Mouse (Mus musculus) kidney, adult 2 months (tissue): ENCODE measurements around the gene Hcrt. TPM values are rescaled to one million over a fixed set of nuclear protein-coding genes. Genes with fewer than 3 reads are reported as not detected.

Source experiments
- DNase-seq: peaks from one replicate; pipeline ENCODE4 v3.0.0; 2021
- H3K27ac ChIP-seq: fragments of 200-500 bp; 2 replicates; pipeline ENCODE4 v1.5.1; 2012; ENCODE audit warnings: low read depth, low read length, control low read depth, inconsistent platforms; ENCODE audit not compliant: insufficient read depth
- H3K27me3 ChIP-seq: fragments of 200-500 bp; replicated peaks from 2 replicates; pipeline ENCODE4 v1.6.1; 2012; ENCODE audit warnings: mild to moderate bottlenecking, moderate library complexity, low read length, inconsistent platforms; ENCODE audit not compliant: control insufficient read depth, insufficient read depth
- H3K36me3 ChIP-seq: fragments of 200-500 bp; 2 replicates; pipeline ENCODE4 v1.6.1; 2012; ENCODE audit warnings: mild to moderate bottlenecking, moderate library complexity, low read length, inconsistent platforms; ENCODE audit not compliant: control insufficient read depth, insufficient read depth
- H3K4me1 ChIP-seq: fragments of 200-500 bp; 2 replicates; pipeline ENCODE4 v1.6.1; 2011; ENCODE audit warnings: low read length; ENCODE audit not compliant: control insufficient read depth, insufficient read depth
- H3K4me3 ChIP-seq: fragments of 200-500 bp; 2 replicates; pipeline ENCODE4 v1.5.1; 2011; ENCODE audit warnings: mild to moderate bottlenecking, low read depth, low read length, control low read depth; ENCODE audit not compliant: insufficient read depth
- CTCF ChIP-seq: fragments of 200-500 bp; conservative IDR thresholded peaks from 2 replicates; pipeline ENCODE4 v1.5.1; 2011; ENCODE audit warnings: low read depth, mild to moderate bottlenecking, control low read depth, low read length, moderate library complexity, mixed read lengths; ENCODE audit not compliant: insufficient read depth, insufficient read length
- POLR2A ChIP-seq: fragments of 200-500 bp; IDR thresholded peaks from one replicate; pipeline ENCODE4 v1.6.1; 2011; ENCODE audit warnings: low read depth, low read length, control low read depth
- WGBS: fragments of 180-500 bp; shearing (Covaris S2); methylation state at CpG from one replicate; pipeline ENCODE4 v1.1.7; 2018; 5-methylcytosine and 5-hydroxymethylcytosine counted together
- polyA plus RNA-seq: library from polyadenylated mRNA; depleted of rRNA; stranded (reverse); fragments of >200 nt; gene quantifications from 2 replicates; pipeline ENCODE4 v1.2.3, GENCODE M21; 2012

Hcrt gene
- polyA plus RNA-seq, 1 experiment = not detected

DNA sequence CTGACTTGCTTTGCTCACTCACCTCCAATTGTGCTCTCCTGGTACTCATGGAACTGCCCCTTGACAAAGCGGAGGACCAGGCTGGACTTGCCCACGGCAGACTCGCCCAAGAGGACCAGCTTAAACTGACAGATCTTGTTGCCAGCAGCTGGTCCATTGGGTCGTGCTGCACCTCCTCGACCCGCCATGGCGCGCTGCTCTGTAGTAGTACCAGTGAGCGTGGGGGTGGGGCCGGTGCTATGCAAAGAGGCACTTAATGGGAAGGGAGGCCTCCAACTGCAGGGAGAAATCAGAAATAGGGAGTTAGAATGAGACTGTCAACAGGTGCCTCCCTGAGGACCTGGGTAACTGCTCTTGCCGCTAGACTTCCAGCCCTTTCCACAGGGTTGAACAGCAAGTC is 42.8 kb downstream of the Hcrt start:
- H3K27ac ChIP-seq = peak overlapping the region; percentile 86
- peaks cover 54% of the 10 kb centered on the region for H3K4me1 ChIP-seq
- H3K36me3 ChIP-seq = peaks cover 2% of the 10 kb centered on the region; the same call in 1 of the 2 replicates
- 72% methylated on average over 11 of the region's 11 CpGs for WGBS
- H3K27me3 ChIP-seq = no peaks in the 10 kb centered on the region
- no peak overlapping the region for H3K4me3 ChIP-seq
- TF ChIP-seq CTCF = no peak
- TF ChIP-seq POLR2A = no peak
- no peak for DNase-seq

DNA sequence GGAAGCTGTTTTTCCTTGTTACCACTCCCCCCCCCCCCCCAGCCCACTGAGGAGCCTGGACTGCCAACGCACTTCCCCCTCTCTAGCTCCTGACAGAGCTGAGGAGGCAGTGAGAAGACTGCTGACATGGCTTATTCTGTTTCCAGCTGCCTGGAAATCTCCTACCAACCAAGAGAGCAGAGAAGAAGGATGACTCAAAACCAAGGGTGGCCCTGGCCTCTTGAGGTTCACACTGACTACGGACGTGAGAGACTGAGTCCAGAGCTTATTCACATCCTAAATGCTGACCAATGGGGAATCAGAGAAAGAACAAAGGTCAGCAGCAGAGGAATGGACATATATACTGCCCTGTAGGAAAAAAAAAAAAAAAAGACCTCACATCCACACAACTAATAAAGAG is 43.4 kb downstream of the Hcrt start:
- TF ChIP-seq CTCF (no peak), POLR2A (no peak)
- 42% methylated on average over 3 of the region's 3 CpGs for WGBS
- DNase-seq = peak; percentile 73
- Histone ChIP-seq H3K36me3 (peaks cover 2% of the 10 kb centered on the region; the same call in 1 of the 2 replicates), H3K4me1 (peaks cover 49% of the 10 kb centered on the region), H3K4me3 (no peak overlapping the region), H3K27ac (peak overlapping the region; percentile 86), H3K27me3 (no peaks in the 10 kb centered on the region)

DNA sequence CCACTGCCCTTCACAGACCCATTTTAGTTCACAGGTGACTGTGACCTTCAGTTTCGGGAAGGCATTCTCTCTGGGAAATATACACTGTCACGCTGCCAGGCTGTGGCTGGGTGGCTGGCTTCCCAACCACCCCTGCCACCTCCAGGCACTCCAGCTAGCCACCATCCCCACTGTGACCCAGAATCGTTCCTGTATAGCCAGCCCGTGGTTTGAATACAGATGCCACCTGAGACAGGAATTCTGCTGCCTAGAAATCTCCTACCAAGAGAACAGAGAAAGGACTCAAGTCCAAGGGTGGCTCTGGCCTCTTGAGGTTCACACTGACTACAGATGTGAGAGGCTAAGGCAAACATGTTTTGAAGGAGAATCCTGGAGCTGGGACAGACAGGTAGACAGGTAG is 43.9 kb downstream of the Hcrt start:
- no peak for TF ChIP-seq POLR2A
- TF ChIP-seq CTCF = no peak
- peaks cover 46% of the 10 kb centered on the region for H3K4me1 ChIP-seq
- H3K4me3 ChIP-seq = no peak overlapping the region
- peak; percentile 74 for DNase-seq
- peak overlapping the region; percentile 73 for H3K27ac ChIP-seq
- H3K36me3 ChIP-seq = peaks cover 2% of the 10 kb centered on the region; the same call in 1 of the 2 replicates
- WGBS = 46% methylated on average over 4 of the region's 4 CpGs
- H3K27me3 ChIP-seq = no peaks in the 10 kb centered on the region

DNA sequence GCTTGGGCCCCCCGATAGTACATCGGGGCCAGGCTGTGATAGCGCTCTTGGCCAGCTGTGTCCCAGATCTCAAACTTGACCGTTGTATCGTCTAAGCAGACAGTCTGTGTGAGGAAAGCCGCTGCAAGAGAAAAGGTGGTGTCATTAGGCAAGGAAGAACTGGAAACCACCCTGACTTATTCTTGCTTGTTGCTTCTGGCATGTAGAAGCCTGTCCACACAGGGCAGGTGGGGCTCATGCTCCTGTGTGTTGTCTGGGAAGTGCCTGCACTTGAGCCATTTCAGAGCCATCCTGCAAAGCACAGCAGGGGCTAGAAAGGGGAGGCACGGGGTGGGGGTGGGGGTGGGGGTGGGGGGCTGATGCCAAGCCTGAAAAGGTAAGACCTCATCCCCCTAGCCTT is 44.3 kb downstream of the Hcrt start:
- peak overlapping the region; percentile 73 for H3K27ac ChIP-seq
- 89% methylated on average over 7 of the region's 7 CpGs for WGBS
- no peak overlapping the region for H3K4me3 ChIP-seq
- TF ChIP-seq POLR2A (no peak), CTCF (no peak)
- H3K4me1 ChIP-seq = peaks cover 46% of the 10 kb centered on the region
- DNase-seq = no peak
- no peaks in the 10 kb centered on the region for H3K27me3 ChIP-seq
- peaks cover 2% of the 10 kb centered on the region; the same call in 1 of the 2 replicates for H3K36me3 ChIP-seq

DNA sequence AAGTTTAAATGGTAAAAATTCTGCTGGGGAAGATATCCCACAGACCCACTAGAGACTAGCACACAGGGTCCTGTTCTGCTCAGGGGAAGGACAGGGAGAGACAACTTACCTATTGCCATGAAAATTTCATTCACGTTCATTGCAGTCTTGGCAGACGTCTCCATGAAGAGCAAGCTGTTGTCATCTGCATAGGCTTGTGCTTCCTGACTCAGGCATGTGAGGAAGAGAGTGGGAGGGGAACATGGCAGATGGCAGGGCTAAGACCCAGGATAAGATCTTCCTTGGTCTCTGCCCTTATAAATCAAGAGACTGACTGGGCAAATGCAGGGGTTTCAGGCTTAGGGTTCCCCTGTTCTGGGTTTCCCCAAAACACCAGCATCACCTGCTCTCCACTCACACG is 46.1 kb downstream of the Hcrt start:
- H3K27me3 ChIP-seq = no peaks in the 10 kb centered on the region
- H3K4me3 ChIP-seq = no peak overlapping the region
- no peak for DNase-seq
- 85% methylated on average over 3 of the region's 3 CpGs for WGBS
- peaks cover 2% of the 10 kb centered on the region; the same call in 1 of the 2 replicates for H3K36me3 ChIP-seq
- peaks cover 35% of the 10 kb centered on the region for H3K4me1 ChIP-seq
- TF ChIP-seq CTCF (no peak), POLR2A (no peak)
- no peak overlapping the region for H3K27ac ChIP-seq

DNA sequence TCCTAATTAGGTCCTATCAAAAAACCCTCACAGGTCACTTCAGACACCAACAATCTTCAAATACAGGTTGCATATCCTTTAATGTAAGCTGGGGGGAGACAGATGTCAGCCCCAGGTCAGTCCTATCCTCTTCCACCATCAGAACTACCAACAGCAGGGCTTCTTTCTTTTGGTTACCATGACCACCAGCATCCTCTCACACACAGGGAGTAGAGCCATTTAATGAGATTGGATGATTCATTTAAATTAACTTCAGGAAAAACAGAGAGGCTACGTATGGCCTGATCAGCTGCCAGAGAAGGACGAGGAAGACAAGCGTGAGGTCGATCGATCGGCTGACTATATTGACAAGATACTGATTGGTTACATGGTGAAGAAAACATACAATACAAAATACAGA is 47.8 kb downstream of the Hcrt start:
- TF ChIP-seq POLR2A (no peak), CTCF (no peak)
- H3K4me3 ChIP-seq = no peak overlapping the region
- peaks cover 20% of the 10 kb centered on the region for H3K4me1 ChIP-seq
- WGBS = 90% methylated on average over 6 of the region's 6 CpGs
- no peaks in the 10 kb centered on the region for H3K27me3 ChIP-seq
- no peak for DNase-seq
- peaks cover 2% of the 10 kb centered on the region; the same call in 1 of the 2 replicates for H3K36me3 ChIP-seq
- no peak overlapping the region for H3K27ac ChIP-seq

DNA sequence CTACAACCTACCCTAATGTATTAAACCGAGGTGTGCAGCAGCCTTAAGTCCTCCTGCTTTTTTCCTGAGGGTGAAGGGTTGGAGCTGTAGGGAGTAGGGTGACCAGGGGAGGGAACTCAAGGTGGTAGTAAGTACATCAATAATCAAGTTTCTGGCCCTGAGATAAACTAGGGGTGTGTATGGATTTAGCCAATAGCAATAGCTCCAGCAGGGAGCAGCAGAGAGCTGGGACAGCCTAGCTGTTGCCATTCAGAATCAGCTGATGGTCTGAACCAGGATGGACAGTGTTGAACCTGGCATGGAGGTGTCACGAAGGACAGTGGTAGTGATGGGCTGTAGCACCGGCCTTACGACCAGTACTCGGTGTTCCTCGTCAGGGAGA is 48.2 kb downstream of the Hcrt start:
- peak overlapping the region; percentile 67; the same call in 1 of the 2 replicates for H3K27ac ChIP-seq
- peaks cover 2% of the 10 kb centered on the region; the same call in 1 of the 2 replicates for H3K36me3 ChIP-seq
- TF ChIP-seq CTCF (peak; percentile 93), POLR2A (no peak)
- DNase-seq = peak; percentile 91
- 42% methylated on average over 6 of the region's 6 CpGs for WGBS
- no peaks in the 10 kb centered on the region for H3K27me3 ChIP-seq
- H3K4me3 ChIP-seq = no peak overlapping the region
- peaks cover 16% of the 10 kb centered on the region for H3K4me1 ChIP-seq
